Mouse (Mus musculus) C2C12 (cell line): Measurements from ENCODE around the gene Capn11.

Experiments
- CEBPB ChIP-seq: IDR thresholded peaks from one replicate; pipeline ENCODE4 v1.6.1; 2011; ENCODE audit warnings: low read depth, mild to moderate bottlenecking, control low read depth, moderate library complexity
- CTCF ChIP-seq: IDR thresholded peaks from one replicate; pipeline ENCODE4 v1.5.1; 2011; ENCODE audit not compliant: control insufficient read depth, insufficient read depth, insufficient read length
- FOSL1 ChIP-seq: IDR thresholded peaks from one replicate; pipeline ENCODE4 v1.8.0; 2011; ENCODE audit warnings: mild to moderate bottlenecking, low read length; ENCODE audit not compliant: poor library complexity, insufficient read depth, severe bottlenecking
- MAX ChIP-seq: IDR thresholded peaks from one replicate; pipeline ENCODE4 v1.6.1; 2011; ENCODE audit warnings: mild to moderate bottlenecking, control low read depth
- MYOD1 ChIP-seq: IDR thresholded peaks from one replicate; pipeline ENCODE4 v1.6.1; 2011; ENCODE audit warnings: low read depth; ENCODE audit not compliant: control insufficient read depth, insufficient read length
- MYOG ChIP-seq: IDR thresholded peaks from one replicate; pipeline ENCODE4 v1.6.1; 2011; ENCODE audit not compliant: control insufficient read depth, insufficient read length; ENCODE audit errors: extremely low read depth
- USF1 ChIP-seq: IDR thresholded peaks from one replicate; pipeline ENCODE4 v1.6.1; 2011; ENCODE audit warnings: low read depth, mild to moderate bottlenecking, control low read depth, moderate library complexity

DNA sequence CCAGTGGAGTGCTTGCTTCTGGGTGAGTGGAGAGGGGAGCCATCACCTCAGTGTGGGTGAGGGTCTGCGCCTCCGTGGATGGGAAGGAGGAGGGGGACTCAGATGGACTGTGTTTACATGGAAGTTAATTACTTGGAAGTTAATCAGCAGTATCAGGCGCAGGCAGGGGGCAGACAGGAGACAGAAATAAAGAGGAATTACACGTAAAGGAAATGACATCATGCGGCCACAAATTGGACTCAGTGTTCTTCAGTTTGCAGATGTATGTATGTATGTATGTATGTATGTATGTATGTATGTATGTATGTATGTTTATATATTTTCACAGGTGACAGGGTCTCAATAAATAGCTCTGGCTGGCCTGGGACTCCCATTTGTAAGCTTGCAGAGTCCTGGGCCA is 47.7 kb upstream of the Capn11 start:
- TF ChIP-seq CTCF, result no peak
- TF ChIP-seq USF1, result no peak
- no peak for TF ChIP-seq MYOG
- no peak for TF ChIP-seq MYOD1
- TF ChIP-seq CEBPB, result no peak
- no peak for TF ChIP-seq FOSL1
- no peak for TF ChIP-seq MAX
